Mouse (Mus musculus) liver, embryonic 14.5 days (tissue): ENCODE data around the gene Birc3.

Experiments used
- CTCF ChIP-seq: IDR thresholded peaks from 2 replicates; pipeline ENCODE4 v1.5.1; 2016; ENCODE audit warnings: antibody characterized with exemption, low read depth, control low read depth
- EP300 ChIP-seq: IDR thresholded peaks from 2 replicates; pipeline ENCODE4 v1.6.1; 2016; ENCODE audit warnings: antibody characterized with exemption, low read depth

DNA sequence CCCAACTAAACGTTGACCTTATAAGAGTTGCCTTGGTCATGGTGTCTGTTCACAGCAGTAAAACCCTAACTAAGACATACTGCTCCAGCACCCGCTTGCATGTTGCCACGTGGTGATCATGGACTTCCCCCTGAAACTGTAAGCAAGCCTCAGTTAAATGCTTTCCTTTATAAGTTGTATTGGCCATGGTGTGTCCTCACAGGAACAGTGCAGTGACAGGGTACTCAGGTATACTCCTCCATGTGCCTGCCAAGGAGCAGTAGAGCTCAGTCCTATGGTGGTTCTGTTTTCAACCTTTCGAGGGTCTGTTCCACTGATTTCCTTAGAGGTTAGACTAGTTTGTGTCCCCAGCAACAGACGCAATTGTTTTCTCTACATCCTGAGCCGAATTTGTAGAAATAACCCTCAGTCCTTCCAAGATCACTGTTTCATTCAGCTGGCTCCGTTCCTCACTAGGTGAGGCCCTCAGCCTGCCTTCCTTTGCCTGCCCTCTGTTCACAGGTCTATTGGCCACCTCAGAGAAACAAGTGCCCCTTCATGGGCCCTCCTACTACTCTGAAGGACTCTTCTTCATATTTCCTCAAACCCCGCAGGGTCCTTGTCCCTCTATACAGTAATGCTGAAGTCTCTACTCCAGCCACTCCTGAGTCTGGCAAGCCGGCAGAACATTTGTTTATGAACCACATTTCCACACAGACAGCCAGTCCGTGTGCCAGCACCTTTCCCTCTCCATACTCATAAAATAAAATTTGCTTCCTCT, 2.2 kb downstream of the Birc3 start:
- TF ChIP-seq CTCF: no peak
- TF ChIP-seq EP300: no peak
